8 mouse cellular contexts compared by ENCODE assay signal in the genomic region with DNA sequence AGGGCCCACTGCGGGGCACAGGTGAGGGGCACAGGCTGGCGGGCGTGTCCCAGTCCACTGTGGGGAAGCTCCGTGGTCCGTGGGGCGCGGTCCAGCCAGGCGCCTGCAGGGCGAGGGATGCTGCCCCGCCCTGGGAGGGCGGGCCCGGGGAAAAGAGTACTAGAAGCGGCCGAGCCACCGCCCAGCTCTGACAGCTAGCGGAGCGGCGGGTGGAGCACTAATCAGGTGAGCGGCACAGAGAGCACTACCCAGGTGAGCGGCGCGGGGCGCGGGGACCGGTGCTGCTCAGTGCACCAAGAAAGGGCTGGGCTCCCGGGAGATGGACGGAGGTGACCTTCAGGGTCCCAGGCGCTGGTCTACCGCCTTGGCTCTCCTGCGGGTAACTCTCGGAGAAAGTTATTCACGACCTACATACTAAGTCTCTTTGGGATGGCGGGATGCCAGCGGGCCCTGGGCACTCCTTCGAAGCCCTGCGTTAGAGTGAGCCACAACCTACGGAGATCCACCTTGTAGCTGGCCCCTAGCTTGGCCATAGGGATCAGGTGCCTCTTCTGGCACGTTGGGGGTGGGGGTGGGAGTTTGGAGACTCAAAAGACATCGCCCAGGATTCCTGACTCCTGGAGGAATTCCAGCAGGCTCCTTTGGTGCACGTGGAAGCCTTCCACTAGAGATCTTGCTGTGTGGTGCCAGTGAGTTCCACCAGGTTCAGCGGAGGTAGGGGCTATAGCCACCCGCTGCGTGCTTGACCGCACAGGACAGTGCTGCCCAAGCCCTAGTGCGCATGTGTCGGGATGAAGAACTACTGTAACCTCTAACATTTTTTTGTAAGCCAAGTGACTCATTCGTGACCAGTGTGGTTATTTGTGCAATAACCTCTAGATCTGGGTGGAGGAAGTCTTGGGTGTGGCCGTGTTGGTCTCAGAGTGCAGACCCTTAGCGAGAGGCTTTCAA. TPM values are rescaled to one million over a fixed set of nuclear protein-coding genes. Genes with fewer than 3 reads are reported as not detected.
DNase-seq lines count a peak whose midpoint lies in the region; ATAC-seq and TF ChIP-seq lines count a peak whose summit lies in the region.

No protein-coding gene starts in this region.

- 0 out of 4 replicates have a peak, but pooled peaks cover 0 to 2% of the 10 kb centered on the region in 2 experiments for H3K4me1 ChIP-seq in CH12.LX (ENCODE audit: control insufficient read depth in 1 of 2, insufficient read depth in 2 of 2)
- no peaks in the 10 kb centered on the region; the same call in 1 of the 2 replicates for H3K4me1 ChIP-seq in forebrain, embryonic 14.5 days (ENCODE audit: control insufficient read depth, insufficient read depth, low read length)
- peaks cover 12% of the 10 kb centered on the region for H3K4me1 ChIP-seq in hindbrain, embryonic 10.5 days (replicated peaks)
- peaks cover 11% of the 10 kb centered on the region for H3K4me1 ChIP-seq in limb, embryonic 13.5 days
- H3K4me1 ChIP-seq in midbrain, embryonic 13.5 days (replicated peaks) = peaks cover 10% of the 10 kb centered on the region

- peak overlapping the region; percentile 74 for H3K4me2 ChIP-seq in CH12.LX (ENCODE audit: insufficient read depth, low read depth, poor library complexity, severe bottlenecking)
- H3K4me2 ChIP-seq in forebrain, embryonic 14.5 days (ENCODE audit: low read length) = peak overlapping the region; percentile 42
- H3K4me2 ChIP-seq in limb, embryonic 13.5 days (replicated peaks) = peak overlapping the region; percentile 70
- H3K4me2 ChIP-seq in midbrain, embryonic 13.5 days (replicated peaks) = peak overlapping the region; percentile 56

- H3K9ac ChIP-seq in CH12.LX (ENCODE audit: insufficient read depth, low read depth) = 0 out of 2 replicates have a peak overlapping the region, but pooled peaks have one; percentile 15
- H3K9ac ChIP-seq in forebrain, embryonic 14.5 days (ENCODE audit: low read length) = no peak overlapping the region
- H3K9ac ChIP-seq in limb, embryonic 13.5 days = peak overlapping the region; percentile 35
- H3K9ac ChIP-seq in midbrain, embryonic 13.5 days (replicated peaks) = no peak overlapping the region

- TF ChIP-seq POLR2A in CH12.LX (IDR thresholded peaks at IDR 0.05; ENCODE audit: low read depth, low read length) = no peak

- ATAC-seq in forebrain, embryonic 14.5 days = no peak
- ATAC-seq in limb, embryonic 13.5 days (ENCODE audit: low FRiP score, low read depth) = no peak
- ATAC-seq in midbrain, embryonic 13.5 days = peak; percentile 45

- no peak for TF ChIP-seq EP300 in CH12.LX (IDR thresholded peaks at IDR 0.05; ENCODE audit: low read length)

- dilution Hi-C loops in CH12.LX (cut with MboI; ENCODE audit: extremely low pct_ligation_motif_present, extremely low pct_unique_long_range_greater_than_20kb, low sequenced_read_pairs) = no loop called here

- peak overlapping the region in 1 of 3 experiments; percentile 39 for H3K4me3 ChIP-seq in CH12.LX (replicated peaks in 1 of 3; ENCODE audit: low read depth in 2 of 3, low read length in 2 of 3, poor library complexity in 1 of 3)
- H3K4me3 ChIP-seq in forebrain, embryonic 14.5 days (ENCODE audit: low read depth, low read length) = peak overlapping the region; percentile 12; the same call in 1 of the 2 replicates
- H3K4me3 ChIP-seq in hindbrain, embryonic 10.5 days = peak overlapping the region; percentile 46
- peak overlapping the region; percentile 41 for H3K4me3 ChIP-seq in limb, embryonic 13.5 days
- H3K4me3 ChIP-seq in midbrain, embryonic 13.5 days (replicated peaks) = peak overlapping the region; percentile 30

- no peaks in the 10 kb centered on the region for H3K79me2 ChIP-seq in CH12.LX (replicated peaks; ENCODE audit: control insufficient read depth, extremely low read depth, insufficient read depth, poor library complexity, severe bottlenecking)

- no peaks in the 10 kb centered on the region for H3K9me3 ChIP-seq in CH12.LX (replicated peaks; ENCODE audit: low read length)
- H3K9me3 ChIP-seq in forebrain, embryonic 14.5 days (replicated peaks; ENCODE audit: control insufficient read depth, low read length) = no peaks in the 10 kb centered on the region
- H3K9me3 ChIP-seq in hindbrain, embryonic 10.5 days = no peaks in the 10 kb centered on the region
- no peaks in the 10 kb centered on the region for H3K9me3 ChIP-seq in limb, embryonic 13.5 days
- H3K9me3 ChIP-seq in midbrain, embryonic 13.5 days = no peaks in the 10 kb centered on the region

- TF ChIP-seq CTCF in CH12.LX (conservative IDR thresholded peaks at IDR 0.05 in 1 of 2, IDR thresholded peaks at IDR 0.05 in 1 of 2; ENCODE audit: low read depth in 2 of 2, low read length in 2 of 2) = no peak

- no peak overlapping the region for H3K27ac ChIP-seq in CH12.LX (ENCODE audit: insufficient read depth, low read depth)
- H3K27ac ChIP-seq in forebrain, embryonic 14.5 days (ENCODE audit: low read depth, low read length) = no peak overlapping the region
- no peak overlapping the region for H3K27ac ChIP-seq in hindbrain, embryonic 10.5 days
- H3K27ac ChIP-seq in limb, embryonic 13.5 days = 0 out of 2 replicates have a peak overlapping the region, but pooled peaks have one; percentile 1
- no peak overlapping the region for H3K27ac ChIP-seq in midbrain, embryonic 13.5 days

- intact Hi-C loops in left cerebral cortex, postnatal 36 days (cut with DNase I) = no loop called here

- WGBS in forebrain, embryonic 14.5 days = 16% methylated on average over 49 of the region's 49 CpGs
- 16% methylated on average over 49 of the region's 49 CpGs for WGBS in hindbrain, embryonic 10.5 days
- 17% methylated on average over 43 of the region's 49 CpGs for WGBS in limb, embryonic 13.5 days
- WGBS in midbrain, embryonic 13.5 days = 16% methylated on average over 49 of the region's 49 CpGs

- no peaks in the 10 kb centered on the region for H3K27me3 ChIP-seq in CH12.LX (replicated peaks)
- peaks cover 13% of the 10 kb centered on the region for H3K27me3 ChIP-seq in forebrain, embryonic 14.5 days (replicated peaks; ENCODE audit: control insufficient read depth, insufficient read depth, low read length)
- peaks cover 31% of the 10 kb centered on the region for H3K27me3 ChIP-seq in hindbrain, embryonic 10.5 days (ENCODE audit: insufficient read depth, poor library complexity, severe bottlenecking)
- H3K27me3 ChIP-seq in limb, embryonic 13.5 days = peaks cover 38% of the 10 kb centered on the region
- H3K27me3 ChIP-seq in midbrain, embryonic 13.5 days = peaks cover 22% of the 10 kb centered on the region

- DNase-seq in CH12.LX (ENCODE audit: extremely low read depth) = no peak
- DNase-seq in adipocyte (ENCODE audit: low spot score) = peak; percentile 75
- peak; percentile 16 for DNase-seq in forebrain, embryonic 14.5 days (ENCODE audit: low spot score)
- no peak for DNase-seq in hindbrain, embryonic 10.5 days (ENCODE audit: low spot score)
- DNase-seq in urinary bladder, adult 2 months (ENCODE audit: low spot score) = peak; percentile 80
- no peak for DNase-seq in left cerebral cortex, postnatal 36 days (ENCODE audit: low spot score in 2 of 2)

- in situ Hi-C loops in CH12.LX (cut with MboI; ENCODE audit: low pct_ligation_motif_present, low pct_unique_long_range_greater_than_20kb, low sequenced_read_pairs) = no loop called here

- no peak for TF ChIP-seq RAD21 in CH12.LX (IDR thresholded peaks at IDR 0.05; ENCODE audit: low read depth, low read length)

- H3K36me3 ChIP-seq in CH12.LX (replicated peaks in 1 of 2; ENCODE audit: control insufficient read depth in 1 of 2, insufficient read depth in 1 of 2, low read length in 1 of 2) = no peaks in the 10 kb centered on the region
- no peaks in the 10 kb centered on the region for H3K36me3 ChIP-seq in forebrain, embryonic 14.5 days (ENCODE audit: control insufficient read depth, insufficient read depth, low read length)
- no peaks in the 10 kb centered on the region for H3K36me3 ChIP-seq in hindbrain, embryonic 10.5 days
- no peaks in the 10 kb centered on the region for H3K36me3 ChIP-seq in limb, embryonic 13.5 days
- H3K36me3 ChIP-seq in midbrain, embryonic 13.5 days = no peaks in the 10 kb centered on the region

TF ChIP-seq in CH12.LX, 34 proteins besides CTCF, POLR2A, EP300 and RAD21:
- TF ChIP-seq MAX (IDR thresholded peaks at IDR 0.05; ENCODE audit: low read length) (no peak), PAX5 (IDR thresholded peaks at IDR 0.05; ENCODE audit: low read length) (no peak), ETS1 (conservative IDR thresholded peaks at IDR 0.05; ENCODE audit: low read depth, low read length) (no peak), TCF12 (IDR thresholded peaks at IDR 0.05; ENCODE audit: low read depth, low read length) (no peak), NRF1 (IDR thresholded peaks at IDR 0.05; ENCODE audit: low read depth, low read length) (peak; percentile 78)

RNA-seq across cellular contexts. Expression of gene Lgals3, which starts 6.5 kb away (rescaled TPM):
- total RNA-seq in CH12.LX (2012; rRNA removed) (1.3 and 1.8 TPM in 2 replicates), CH12.LX (2014; rRNA removed) (not detected in 2 replicates)
- 0.29 and 0.30 TPM in 2 replicates for polyA plus RNA-seq in CH12.LX (2012; ENCODE audit: insufficient read length, low read depth)
- polyA plus RNA-seq in forebrain, embryonic 14.5 days (2014; fragmentation: Nextera tagmentation; extraction: Ambion mirVana) = 2.3 and 3.1 TPM in 2 replicates
- 0.43 and 0.91 TPM in 2 replicates for polyA plus RNA-seq in hindbrain, embryonic 10.5 days (2016; fragmentation: Nextera tagmentation; extraction: Ambion mirVana)
- 17.8 and 21.6 TPM in 2 replicates for polyA plus RNA-seq in limb, embryonic 13.5 days (2015; fragmentation: Nextera tagmentation; extraction: Ambion mirVana)
- polyA plus RNA-seq in midbrain, embryonic 13.5 days (2015; fragmentation: Nextera tagmentation; extraction: Ambion mirVana) = 0.54 and 1.2 TPM in 2 replicates
- polyA plus RNA-seq in urinary bladder, adult 2 months (2012; rRNA removed) = 252 and 279 TPM in 2 replicates
- total RNA-seq in left cerebral cortex, postnatal 36 days (2021) = under 1 TPM in 1 of 2 experiments, not detected in 1; 0.49 TPM

RNA-seq across cellular contexts. Expression of gene Dlgap5, which starts 44.2 kb away (rescaled TPM):
- total RNA-seq in CH12.LX (2012; rRNA removed) (48.9 and 50.8 TPM in 2 replicates), CH12.LX (2014; rRNA removed) (53.5 and 59.9 TPM in 2 replicates)
- 57.0 and 62.9 TPM in 2 replicates for polyA plus RNA-seq in CH12.LX (2012; ENCODE audit: insufficient read length, low read depth)
- 18.3 and 23.5 TPM in 2 replicates for polyA plus RNA-seq in forebrain, embryonic 14.5 days (2014; fragmentation: Nextera tagmentation; extraction: Ambion mirVana)
- polyA plus RNA-seq in hindbrain, embryonic 10.5 days (2016; fragmentation: Nextera tagmentation; extraction: Ambion mirVana) = 56.6 and 76.9 TPM in 2 replicates
- polyA plus RNA-seq in limb, embryonic 13.5 days (2015; fragmentation: Nextera tagmentation; extraction: Ambion mirVana) = 47.2 and 48.4 TPM in 2 replicates
- polyA plus RNA-seq in midbrain, embryonic 13.5 days (2015; fragmentation: Nextera tagmentation; extraction: Ambion mirVana) = 20.1 and 21.1 TPM in 2 replicates
- polyA plus RNA-seq in urinary bladder, adult 2 months (2012; rRNA removed) = 2.4 and 2.8 TPM in 2 replicates
- 1 to 10 TPM in 1 of 2 experiments, not detected in 1; 1.1 TPM for total RNA-seq in left cerebral cortex, postnatal 36 days (2021)

Comparison
In these comparisons a context has a peak if more than half of its experiments do, and no peak if none do; other contexts are left out.
1. DNase-seq: peak in adipocyte (single experiment), forebrain, embryonic 14.5 days (single experiment) and urinary bladder, adult 2 months (single experiment); none in CH12.LX (single experiment), hindbrain, embryonic 10.5 days (single experiment) and left cerebral cortex, postnatal 36 days (0 of 2).
2. H3K9ac ChIP-seq: peak in CH12.LX (single experiment) and limb, embryonic 13.5 days (single experiment); none in forebrain, embryonic 14.5 days (single experiment) and midbrain, embryonic 13.5 days (single experiment).
3. RNA of gene Lgals3, which starts 6.5 kb away (polyA plus RNA-seq): 252 to 279 TPM in urinary bladder, adult 2 months; 17.8 to 21.6 TPM in limb, embryonic 13.5 days, 2.3 to 3.1 TPM in forebrain, embryonic 14.5 days, 0.54 to 1.2 TPM in midbrain, embryonic 13.5 days, 0.43 to 0.91 TPM in hindbrain, embryonic 10.5 days and 0.29 to 0.30 TPM in CH12.LX; every median in the first group is over 10 times any median in the second.
4. Peak in every context shown above with its lines, with median percentiles within 50 percentile points of each other: H3K4me2 ChIP-seq.